Mouse (Mus musculus): Measurements from ENCODE around the gene Tspo. TPM values are rescaled to one million over a fixed set of nuclear protein-coding genes. Genes with fewer than 3 reads are reported as not detected.

Tspo gene
- polyA plus RNA-seq, 1 experiment from 2014 or later, result 182 TPM

DNA sequence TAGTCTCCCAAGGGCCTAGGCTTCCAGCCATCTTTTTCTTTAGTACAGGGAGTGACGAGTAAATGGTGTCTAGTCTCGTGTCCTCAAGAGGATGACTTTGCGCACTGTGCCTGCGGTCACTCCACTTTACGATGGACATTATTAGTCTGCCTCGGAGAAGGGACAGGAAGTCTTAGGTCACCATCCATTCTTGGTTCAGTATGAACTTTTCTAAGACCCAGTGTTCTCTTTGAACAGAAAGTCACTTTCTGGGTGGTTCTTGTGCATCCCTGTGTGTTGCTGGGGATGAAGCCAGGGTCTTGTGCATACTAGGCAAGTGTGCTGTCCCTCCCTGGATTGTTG is 27.5 kb upstream of the Tspo start:
- H3K9ac ChIP-seq (ENCODE audit: low read length), result peak overlapping the region; percentile 35; the same call in 1 of the 2 replicates
- H3K9me3 ChIP-seq (replicated peaks; ENCODE audit: control insufficient read depth, low read length), result no peaks in the 10 kb centered on the region
- no peak overlapping the region for H3K4me3 ChIP-seq (ENCODE audit: low read length)
- peaks cover 45% of the 10 kb centered on the region for H3K4me1 ChIP-seq (ENCODE audit: control insufficient read depth, insufficient read depth, low read length)
- H3K27me3 ChIP-seq (ENCODE audit: control insufficient read depth, insufficient read depth, low read length), result no peaks in the 10 kb centered on the region
- H3K36me3 ChIP-seq (ENCODE audit: control insufficient read depth, insufficient read depth), result 0 out of 2 replicates have a peak, but pooled peaks cover 2% of the 10 kb centered on the region
- WGBS, result 64% methylated on average over 6 of the region's 6 CpGs
- peak overlapping the region; percentile 84 for H3K27ac ChIP-seq (ENCODE audit: low read length)
- ATAC-seq (replicated peaks; ENCODE audit: extremely low read depth, insufficient read depth, low FRiP score), result no peak
- peak overlapping the region; percentile 8 for H3K4me2 ChIP-seq (ENCODE audit: low read depth, low read length)

DNA sequence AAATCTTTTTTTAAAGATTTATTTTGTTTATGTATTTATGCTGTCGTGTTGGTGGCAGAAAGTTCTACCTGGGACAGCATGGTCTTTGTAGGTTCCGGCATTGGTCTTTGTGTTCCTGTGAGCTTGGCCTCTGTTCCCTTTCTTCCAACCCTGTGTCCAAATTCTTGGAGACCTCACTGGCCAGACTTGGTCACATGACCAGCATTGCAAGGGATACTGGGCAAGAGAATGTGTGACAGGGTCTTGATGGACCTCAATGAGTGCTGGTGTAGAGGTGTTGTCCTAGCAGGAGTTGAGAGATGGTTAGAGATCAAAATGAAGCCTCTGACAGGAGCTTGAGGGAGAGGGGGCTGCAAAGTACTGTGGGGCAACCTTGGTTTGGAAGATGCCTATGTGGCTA is 24.5 kb upstream of the Tspo start:
- H3K36me3 ChIP-seq (ENCODE audit: control insufficient read depth, insufficient read depth), result peaks cover 9% of the 10 kb centered on the region
- H3K9me3 ChIP-seq (replicated peaks; ENCODE audit: control insufficient read depth, low read length), result no peaks in the 10 kb centered on the region
- no peak for ATAC-seq (replicated peaks; ENCODE audit: extremely low read depth, insufficient read depth, low FRiP score)
- no peaks in the 10 kb centered on the region for H3K27me3 ChIP-seq (ENCODE audit: control insufficient read depth, insufficient read depth, low read length)
- WGBS, result 93% methylated on average over 2 of the region's 2 CpGs
- no peak overlapping the region for H3K27ac ChIP-seq (ENCODE audit: low read length)
- no peak overlapping the region for H3K4me2 ChIP-seq (ENCODE audit: low read depth, low read length)
- H3K4me1 ChIP-seq (ENCODE audit: control insufficient read depth, insufficient read depth, low read length), result peaks cover 52% of the 10 kb centered on the region
- H3K4me3 ChIP-seq (ENCODE audit: low read length), result no peak overlapping the region
- H3K9ac ChIP-seq (ENCODE audit: low read length), result no peak overlapping the region

GRCm38 (mm10) chr15:83539905-83540304 is 23.5 kb upstream of the Tspo start:
- H3K27ac ChIP-seq (ENCODE audit: low read length), result peak overlapping the region; percentile 88
- peaks cover 44% of the 10 kb centered on the region for H3K4me1 ChIP-seq (ENCODE audit: control insufficient read depth, insufficient read depth, low read length)
- ATAC-seq (replicated peaks; ENCODE audit: extremely low read depth, insufficient read depth, low FRiP score), result peak; percentile 75
- H3K4me3 ChIP-seq (ENCODE audit: low read length), result no peak overlapping the region
- H3K4me2 ChIP-seq (ENCODE audit: low read depth, low read length), result peak overlapping the region; percentile 1
- H3K9me3 ChIP-seq (replicated peaks; ENCODE audit: control insufficient read depth, low read length), result no peaks in the 10 kb centered on the region
- no peaks in the 10 kb centered on the region for H3K27me3 ChIP-seq (ENCODE audit: control insufficient read depth, insufficient read depth, low read length)
- 20% methylated on average over 4 of the region's 4 CpGs for WGBS
- peaks cover 9% of the 10 kb centered on the region for H3K36me3 ChIP-seq (ENCODE audit: control insufficient read depth, insufficient read depth)
- H3K9ac ChIP-seq (ENCODE audit: low read length), result 0 out of 2 replicates have a peak overlapping the region, but pooled peaks have one; percentile 43

DNA sequence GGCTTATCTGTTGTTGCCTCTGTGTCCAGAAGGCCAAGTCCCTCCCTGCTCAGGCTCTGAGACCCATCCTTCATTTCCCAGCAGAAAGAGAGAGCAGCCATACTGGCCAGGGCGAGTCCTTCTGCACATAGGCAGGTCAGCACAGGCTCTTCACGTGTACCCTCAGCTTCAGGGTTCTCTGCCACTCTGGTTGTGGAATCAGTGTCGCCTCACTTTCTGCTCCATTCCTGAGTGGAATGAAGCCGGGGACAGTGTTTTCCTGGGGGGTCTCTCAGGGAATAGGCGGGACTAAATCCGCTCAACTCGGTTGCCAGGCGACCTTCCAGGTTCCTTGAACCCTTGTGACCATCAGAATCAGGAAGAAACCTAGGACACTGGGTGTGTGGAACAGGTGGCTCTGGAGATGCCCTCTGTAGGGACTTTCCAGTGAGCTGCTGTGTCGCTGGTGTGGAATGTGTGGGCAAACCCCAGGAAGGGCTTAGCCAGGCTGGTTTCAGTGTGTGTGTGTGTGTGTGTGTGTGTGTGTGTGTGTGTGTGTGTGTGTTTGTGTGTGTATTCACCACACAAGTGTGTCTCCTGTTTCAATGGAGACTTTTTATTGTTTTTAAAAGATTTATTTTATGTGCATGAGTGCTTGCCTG is 21.6 kb upstream of the Tspo start:
- H3K36me3 ChIP-seq (ENCODE audit: control insufficient read depth, insufficient read depth), result peaks cover 17% of the 10 kb centered on the region
- H3K4me3 ChIP-seq (ENCODE audit: low read length), result no peak overlapping the region
- ATAC-seq (replicated peaks; ENCODE audit: extremely low read depth, insufficient read depth, low FRiP score), result no peak
- peaks cover 29% of the 10 kb centered on the region for H3K4me1 ChIP-seq (ENCODE audit: control insufficient read depth, insufficient read depth, low read length)
- 73% methylated on average over 9 of the region's 9 CpGs for WGBS
- no peaks in the 10 kb centered on the region for H3K9me3 ChIP-seq (replicated peaks; ENCODE audit: control insufficient read depth, low read length)
- H3K27me3 ChIP-seq (ENCODE audit: control insufficient read depth, insufficient read depth, low read length), result no peaks in the 10 kb centered on the region
- no peak overlapping the region for H3K9ac ChIP-seq (ENCODE audit: low read length)
- H3K4me2 ChIP-seq (ENCODE audit: low read depth, low read length), result no peak overlapping the region
- H3K27ac ChIP-seq (ENCODE audit: low read length), result no peak overlapping the region

DNA sequence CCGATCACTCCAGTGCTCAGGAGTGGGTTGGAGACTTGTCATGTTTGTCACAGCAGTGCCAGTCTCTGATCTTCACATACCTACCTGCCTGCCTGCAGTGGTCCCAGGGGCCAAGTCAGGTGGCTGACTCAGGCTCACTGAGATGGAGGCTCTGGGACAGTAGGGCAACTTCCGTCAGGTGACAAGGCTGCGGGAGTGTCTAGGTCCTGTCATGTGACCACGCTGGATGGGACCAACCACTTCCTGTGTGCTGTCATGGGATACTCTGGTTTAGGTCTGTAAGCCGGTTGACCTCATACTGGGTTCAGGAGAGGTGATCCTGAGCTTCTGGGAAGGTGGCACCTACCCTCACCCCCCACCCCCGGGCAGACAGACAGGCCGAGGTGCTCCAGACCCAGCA is 17.4 kb upstream of the Tspo start:
- no peaks in the 10 kb centered on the region for H3K9me3 ChIP-seq (replicated peaks; ENCODE audit: control insufficient read depth, low read length)
- peaks cover 39% of the 10 kb centered on the region for H3K36me3 ChIP-seq (ENCODE audit: control insufficient read depth, insufficient read depth)
- H3K9ac ChIP-seq (ENCODE audit: low read length), result no peak overlapping the region
- peaks cover 7% of the 10 kb centered on the region for H3K4me1 ChIP-seq (ENCODE audit: control insufficient read depth, insufficient read depth, low read length)
- no peak overlapping the region for H3K27ac ChIP-seq (ENCODE audit: low read length)
- H3K27me3 ChIP-seq (ENCODE audit: control insufficient read depth, insufficient read depth, low read length), result no peaks in the 10 kb centered on the region
- no peak overlapping the region for H3K4me2 ChIP-seq (ENCODE audit: low read depth, low read length)
- no peak for ATAC-seq (replicated peaks; ENCODE audit: extremely low read depth, insufficient read depth, low FRiP score)
- WGBS, result 88% methylated on average over 7 of the region's 7 CpGs
- no peak overlapping the region for H3K4me3 ChIP-seq (ENCODE audit: low read length)

- Histone ChIP-seq H3K9ac (ENCODE audit: low read length) (no peak overlapping the region), H3K27me3 (ENCODE audit: control insufficient read depth, insufficient read depth, low read length) (no peaks in the 10 kb centered on the region), H3K27ac (ENCODE audit: low read length) (no peak overlapping the region), H3K36me3 (ENCODE audit: control insufficient read depth, insufficient read depth) (peaks cover 39% of the 10 kb centered on the region), H3K4me3 (ENCODE audit: low read length) (no peak overlapping the region), H3K9me3 (replicated peaks; ENCODE audit: control insufficient read depth, low read length) (no peaks in the 10 kb centered on the region), H3K4me1 (ENCODE audit: control insufficient read depth, insufficient read depth, low read length) (no peaks in the 10 kb centered on the region), H3K4me2 (ENCODE audit: low read depth, low read length) (no peak overlapping the region)
- WGBS, result 88% methylated on average over 8 of the region's 8 CpGs
- no peak for ATAC-seq (replicated peaks; ENCODE audit: extremely low read depth, insufficient read depth, low FRiP score)
Observed at GRCm38 (mm10) chr15:83547144-83547543, 16.2 kb upstream of the Tspo start.

DNA sequence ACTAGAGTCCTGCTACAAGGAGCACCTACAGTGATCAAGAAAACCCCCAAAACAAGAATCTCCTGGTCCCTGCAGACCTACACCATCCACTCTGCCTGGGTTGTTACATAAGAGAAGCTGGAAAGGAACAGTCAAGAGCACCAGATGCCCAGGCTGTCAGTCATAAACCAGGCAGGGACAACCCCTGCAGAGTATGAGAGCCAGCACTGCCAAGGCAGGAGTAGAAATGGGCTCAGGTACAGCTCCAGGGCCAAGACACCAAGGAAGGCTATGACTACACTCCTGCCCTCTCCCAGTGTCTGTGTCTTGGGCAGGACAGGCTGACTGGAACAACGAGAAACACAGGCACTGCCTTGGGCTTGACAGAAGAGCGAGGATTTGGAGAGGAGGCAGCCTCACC is 13.3 kb upstream of the Tspo start:
- ATAC-seq (replicated peaks; ENCODE audit: extremely low read depth, insufficient read depth, low FRiP score), result no peak
- Histone ChIP-seq H3K4me1 (ENCODE audit: control insufficient read depth, insufficient read depth, low read length) (peaks cover 7% of the 10 kb centered on the region), H3K4me2 (ENCODE audit: low read depth, low read length) (no peak overlapping the region), H3K9me3 (replicated peaks; ENCODE audit: control insufficient read depth, low read length) (no peaks in the 10 kb centered on the region), H3K36me3 (ENCODE audit: control insufficient read depth, insufficient read depth) (peaks cover 31% of the 10 kb centered on the region), H3K27me3 (ENCODE audit: control insufficient read depth, insufficient read depth, low read length) (no peaks in the 10 kb centered on the region), H3K4me3 (ENCODE audit: low read length) (no peak overlapping the region), H3K27ac (ENCODE audit: low read length) (no peak overlapping the region), H3K9ac (ENCODE audit: low read length) (no peak overlapping the region)
- 82% methylated on average over 2 of the region's 2 CpGs for WGBS

- Histone ChIP-seq H3K4me2 (ENCODE audit: low read depth, low read length) (no peak overlapping the region), H3K4me1 (ENCODE audit: control insufficient read depth, insufficient read depth, low read length) (peaks cover 11% of the 10 kb centered on the region), H3K9ac (ENCODE audit: low read length) (no peak overlapping the region), H3K36me3 (ENCODE audit: control insufficient read depth, insufficient read depth) (peaks cover 9% of the 10 kb centered on the region; the same call in 1 of the 2 replicates), H3K27me3 (ENCODE audit: control insufficient read depth, insufficient read depth, low read length) (no peaks in the 10 kb centered on the region), H3K4me3 (ENCODE audit: low read length) (no peak overlapping the region), H3K27ac (ENCODE audit: low read length) (no peak overlapping the region), H3K9me3 (replicated peaks; ENCODE audit: control insufficient read depth, low read length) (no peaks in the 10 kb centered on the region)
- no peak for ATAC-seq (replicated peaks; ENCODE audit: extremely low read depth, insufficient read depth, low FRiP score)
Observed at GRCm38 (mm10) chr15:83553831-83554230, 9.6 kb upstream of the Tspo start.

DNA sequence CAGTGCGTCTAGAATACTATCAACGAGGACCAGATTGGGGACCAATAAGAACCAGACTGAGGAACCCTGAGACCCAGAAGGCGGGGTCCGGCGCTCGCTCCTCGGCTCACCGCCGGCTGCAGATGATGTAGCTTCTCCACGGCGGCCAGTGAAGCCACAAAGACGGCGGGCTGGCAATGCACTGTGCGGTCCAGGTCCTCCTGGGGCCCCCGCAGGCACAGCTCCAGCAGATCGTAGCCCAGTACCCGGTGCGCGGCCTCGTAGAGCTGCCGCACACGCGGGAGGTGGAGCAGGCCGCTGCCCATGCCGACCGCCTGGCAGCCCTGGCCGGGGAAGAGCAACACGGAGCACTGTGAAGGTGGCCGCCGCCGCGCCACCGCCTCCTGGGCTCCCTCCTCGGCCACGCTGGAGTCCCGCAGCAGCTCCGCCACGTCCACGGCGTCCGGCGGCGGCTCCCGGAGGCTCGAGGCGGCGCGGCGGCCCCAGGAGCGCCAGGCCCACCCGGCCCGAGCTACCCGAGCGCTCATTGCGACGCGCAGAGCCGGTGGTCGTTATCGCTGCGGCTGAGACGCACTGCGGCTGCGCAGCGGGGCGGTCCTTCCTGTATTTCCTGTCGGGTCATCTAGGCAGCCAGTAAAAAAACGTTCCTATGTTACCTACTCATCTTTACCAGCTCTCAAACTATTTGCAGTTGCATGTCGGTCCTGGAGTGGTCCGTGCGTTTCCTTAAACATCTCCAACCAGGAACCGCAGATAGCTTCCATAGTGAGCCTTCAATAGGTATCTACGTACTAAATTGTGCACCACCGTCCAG is 8.0 kb upstream of the Tspo start:
- H3K36me3 ChIP-seq (ENCODE audit: control insufficient read depth, insufficient read depth), result no peaks in the 10 kb centered on the region
- ATAC-seq (replicated peaks; ENCODE audit: extremely low read depth, insufficient read depth, low FRiP score), result peak; percentile 88
- H3K4me1 ChIP-seq (ENCODE audit: control insufficient read depth, insufficient read depth, low read length), result peaks cover 11% of the 10 kb centered on the region
- peak overlapping the region; percentile 85 for H3K4me2 ChIP-seq (ENCODE audit: low read depth, low read length)
- H3K9me3 ChIP-seq (replicated peaks; ENCODE audit: control insufficient read depth, low read length), result no peaks in the 10 kb centered on the region
- H3K4me3 ChIP-seq (ENCODE audit: low read length), result peak overlapping the region; percentile 79
- H3K27me3 ChIP-seq (ENCODE audit: control insufficient read depth, insufficient read depth, low read length), result no peaks in the 10 kb centered on the region
- H3K27ac ChIP-seq (ENCODE audit: low read length), result peak overlapping the region; percentile 89
- H3K9ac ChIP-seq (ENCODE audit: low read length), result peak overlapping the region; percentile 95
- under 1% methylated on average over 57 of the region's 74 CpGs for WGBS
